Mouse (Mus musculus) myocyte (in vitro differentiated cells): Measurements from ENCODE around the gene Cgrrf1. TPM values are rescaled to one million over a fixed set of nuclear protein-coding genes. Genes with fewer than 3 reads are reported as not detected.

Experiments
- H3K27me3 ChIP-seq: one replicate; pipeline ENCODE4 v1.6.1; 2011; ENCODE audit not compliant: control insufficient read depth, insufficient read depth, insufficient read length
- H3K36me3 ChIP-seq: one replicate; pipeline ENCODE4 v1.6.1; 2011; ENCODE audit not compliant: control insufficient read depth, insufficient read depth
- H3K4me2 ChIP-seq: one replicate; pipeline ENCODE4 v1.6.1; 2011; ENCODE audit warnings: low read depth, control low read depth
- H3K4me3 ChIP-seq: one replicate; pipeline ENCODE4 v1.5.1; 2011; ENCODE audit warnings: mild to moderate bottlenecking, control low read depth, moderate library complexity
- H3K79me2 ChIP-seq: one replicate; pipeline ENCODE4 v1.6.1; 2011; ENCODE audit not compliant: control insufficient read depth, insufficient read depth
- H3ac ChIP-seq: one replicate; pipeline ENCODE4 v1.6.1; 2011; ENCODE audit not compliant: control insufficient read depth, insufficient read length
- CEBPB ChIP-seq: IDR thresholded peaks from 2 replicates; pipeline ENCODE4 v1.6.1; 2011; ENCODE audit warnings: mild to moderate bottlenecking, moderate library complexity; ENCODE audit not compliant: poor library complexity, insufficient read depth, severe bottlenecking
- E2F4 ChIP-seq: IDR thresholded peaks from one replicate; pipeline ENCODE4 v1.6.1; 2011; ENCODE audit warnings: mild to moderate bottlenecking, control low read depth, moderate library complexity; ENCODE audit not compliant: insufficient read depth
- MAX ChIP-seq: IDR thresholded peaks from one replicate; pipeline ENCODE4 v1.6.1; 2011; ENCODE audit warnings: low read depth, mild to moderate bottlenecking, control low read depth
- MYOD1 ChIP-seq, 3 experiments: IDR thresholded peaks; one replicate each; pipeline ENCODE4 v1.6.1; 2011; ENCODE audit warnings: control low read depth in 2 of 3, low read depth in 2 of 3, mild to moderate bottlenecking in 2 of 3, moderate library complexity in 1 of 3; ENCODE audit not compliant: insufficient read length in 2 of 3, control insufficient read depth in 1 of 3
- MYOG ChIP-seq, 3 experiments: IDR thresholded peaks; one replicate each; pipeline ENCODE4 v1.6.1; 2011; ENCODE audit warnings: control low read depth in 2 of 3, low read depth in 2 of 3, mild to moderate bottlenecking in 2 of 3; ENCODE audit not compliant: insufficient read length in 2 of 3, control insufficient read depth in 1 of 3, insufficient read depth in 1 of 3
- POLR2A ChIP-seq: IDR thresholded peaks from one replicate; pipeline ENCODE4 v1.6.1; 2011; ENCODE audit warnings: low read depth, mild to moderate bottlenecking, control low read depth, moderate library complexity; ENCODE audit not compliant: insufficient read length
- POLR2AphosphoS2 ChIP-seq: IDR thresholded peaks from one replicate; pipeline ENCODE4 v1.6.1; 2011; ENCODE audit warnings: low read depth, control low read depth; ENCODE audit not compliant: insufficient read length
- REST ChIP-seq: IDR thresholded peaks from one replicate; pipeline ENCODE4 v1.6.1; 2011; ENCODE audit warnings: mild to moderate bottlenecking, control low read depth, moderate library complexity; ENCODE audit not compliant: insufficient read depth, insufficient read length
- SRF ChIP-seq: IDR thresholded peaks from one replicate; pipeline ENCODE4 v1.6.1; 2011; ENCODE audit warnings: low read depth; ENCODE audit not compliant: control insufficient read depth, insufficient read length
- TCF12 ChIP-seq: IDR thresholded peaks from one replicate; pipeline ENCODE4 v1.6.1; 2011; ENCODE audit warnings: mild to moderate bottlenecking, control low read depth; ENCODE audit not compliant: poor library complexity, insufficient read depth, severe bottlenecking
- TCF3 ChIP-seq: IDR thresholded peaks from one replicate; pipeline ENCODE4 v1.6.1; 2011; ENCODE audit warnings: low read depth, control low read depth; ENCODE audit not compliant: insufficient read length
- USF1 ChIP-seq: IDR thresholded peaks from one replicate; pipeline ENCODE4 v1.6.1; 2011; ENCODE audit warnings: low read depth, mild to moderate bottlenecking, control low read depth, moderate library complexity
- polyA plus RNA-seq: library from polyadenylated mRNA; unstranded; fragments of >200 nt; fragmentation: generic; extraction: Trizol; gene quantifications from one replicate; pipeline ENCODE4 v1.2.1, GENCODE M21; 2012; ENCODE audit warnings: missing spikeins

The Cgrrf1 gene
- 40.6 TPM for polyA plus RNA-seq

GRCm38 (mm10) chr14:46831837-46832333 lies at the start of gene Cgrrf1:
TSS of gene Cgrrf1 (plus strand) at chr14:46832125.
- H3K36me3 ChIP-seq: no peaks in the 10 kb centered on the region
- peak within 1 kb of the TSS; percentile 90 for H3K4me2 ChIP-seq
- TF ChIP-seq POLR2AphosphoS2 (peak; percentile 51), TCF3 (peak; percentile 17), MAX (no peak), SRF (no peak), MYOD1 (IDR thresholded peaks at IDR 0.05; ENCODE audit: control insufficient read depth in 1 of 3, insufficient read length in 2 of 3, low read depth in 2 of 3) (peak in 2 of 3 experiments; percentile 76 to 90), REST (no peak), POLR2A (peak; percentile 72), USF1 (no peak), CEBPB (no peak), E2F4 (no peak), MYOG (IDR thresholded peaks at IDR 0.05; ENCODE audit: control insufficient read depth in 1 of 3, insufficient read depth in 1 of 3, insufficient read length in 2 of 3, low read depth in 2 of 3) (peak; percentile 21 to 68 (median 24)), TCF12 (no peak)
- H3ac ChIP-seq: peak within 1 kb of the TSS; percentile 78
- peak within 1 kb of the TSS; percentile 71 for H3K4me3 ChIP-seq
- peaks cover 39% of the 10 kb centered on the region for H3K79me2 ChIP-seq
- no peaks in the 10 kb centered on the region for H3K27me3 ChIP-seq

- Histone ChIP-seq H3ac (no peak overlapping the region), H3K79me2 (peaks cover 81% of the 10 kb centered on the region), H3K36me3 (peaks cover 50% of the 10 kb centered on the region), H3K4me2 (peak overlapping the region; percentile 12), H3K27me3 (no peaks in the 10 kb centered on the region), H3K4me3 (no peak overlapping the region)
- TF ChIP-seq POLR2AphosphoS2: no peak
- peak in 1 of 3 experiments; percentile 41 for TF ChIP-seq MYOG (IDR thresholded peaks at IDR 0.05; ENCODE audit: control insufficient read depth in 1 of 3, insufficient read depth in 1 of 3, insufficient read length in 2 of 3, low read depth in 2 of 3)
- TF ChIP-seq POLR2A: no peak
- TF ChIP-seq MYOD1 (IDR thresholded peaks at IDR 0.05; ENCODE audit: control insufficient read depth in 1 of 3, insufficient read length in 2 of 3, low read depth in 2 of 3): no peak
- TF ChIP-seq TCF12: peak; percentile 13
- no peak for TF ChIP-seq SRF
Measured at GRCm38 (mm10) chr14:46782187-46782828, 49.6 kb upstream of the Cgrrf1 start.

- H3K4me3 ChIP-seq: no peak overlapping the region
- H3K79me2 ChIP-seq: peaks cover 85% of the 10 kb centered on the region
- no peaks in the 10 kb centered on the region for H3K27me3 ChIP-seq
- H3ac ChIP-seq: no peak overlapping the region
- TF ChIP-seq POLR2AphosphoS2 (no peak), USF1 (no peak), SRF (no peak), MYOD1 (IDR thresholded peaks at IDR 0.05; ENCODE audit: control insufficient read depth in 1 of 3, insufficient read length in 2 of 3, low read depth in 2 of 3) (no peak), POLR2A (no peak), TCF3 (no peak), MAX (no peak), CEBPB (no peak), E2F4 (no peak), MYOG (IDR thresholded peaks at IDR 0.05; ENCODE audit: control insufficient read depth in 1 of 3, insufficient read depth in 1 of 3, insufficient read length in 2 of 3, low read depth in 2 of 3) (no peak), REST (no peak), TCF12 (no peak)
- peaks cover 41% of the 10 kb centered on the region for H3K36me3 ChIP-seq
- H3K4me2 ChIP-seq: no peak overlapping the region
Measured at GRCm38 (mm10) chr14:46783327-46783926, 48.5 kb upstream of the Cgrrf1 start.

- Histone ChIP-seq H3K27me3 (no peaks in the 10 kb centered on the region), H3K4me2 (no peak overlapping the region), H3K36me3 (peaks cover 23% of the 10 kb centered on the region), H3ac (no peak overlapping the region), H3K4me3 (no peak overlapping the region), H3K79me2 (peaks cover 75% of the 10 kb centered on the region)
- no peak for TF ChIP-seq CEBPB
- no peak for TF ChIP-seq MYOD1 (IDR thresholded peaks at IDR 0.05; ENCODE audit: control insufficient read depth in 1 of 3, insufficient read length in 2 of 3, low read depth in 2 of 3)
- TF ChIP-seq TCF12: no peak
- TF ChIP-seq TCF3: no peak
- TF ChIP-seq USF1: no peak
- TF ChIP-seq SRF: no peak
- TF ChIP-seq MYOG (IDR thresholded peaks at IDR 0.05; ENCODE audit: control insufficient read depth in 1 of 3, insufficient read depth in 1 of 3, insufficient read length in 2 of 3, low read depth in 2 of 3): no peak
- no peak for TF ChIP-seq POLR2AphosphoS2
- no peak for TF ChIP-seq MAX
- no peak for TF ChIP-seq REST
- TF ChIP-seq E2F4: no peak
- no peak for TF ChIP-seq POLR2A
Measured at GRCm38 (mm10) chr14:46785247-46785646, 46.7 kb upstream of the Cgrrf1 start.
